Comparison of ENCODE assay signal across 8 mouse cellular contexts in the genomic region with DNA sequence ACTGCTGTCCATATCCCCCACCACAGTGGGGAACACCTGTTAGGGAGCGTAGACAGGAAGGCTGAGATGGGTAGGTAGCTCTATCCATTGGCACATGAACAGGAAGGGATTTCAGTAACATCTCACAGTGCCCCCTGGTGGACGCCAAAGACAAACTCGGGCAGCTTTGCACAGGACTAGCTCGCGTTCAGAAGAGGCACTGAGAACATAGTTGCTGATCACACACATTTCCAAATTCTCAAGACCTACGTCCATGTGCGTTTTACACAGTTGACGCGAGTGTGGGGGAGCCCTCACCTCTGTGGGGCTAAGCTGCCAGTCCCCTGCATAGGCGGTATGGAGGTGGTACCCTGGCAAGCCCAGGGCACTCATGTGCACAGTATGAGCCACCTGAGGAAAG. TPM values are rescaled to one million over a fixed set of nuclear protein-coding genes. Genes with fewer than 3 reads are reported as not detected.
DNase-seq lines count a peak whose midpoint lies in the region; ATAC-seq and TF ChIP-seq lines count a peak whose summit lies in the region.

No protein-coding gene starts in this region.

- H3K27ac ChIP-seq in gastrocnemius, adult 2 months = peak overlapping the region; percentile 95; the same call in 1 of the 2 replicates

- intact Hi-C loops in gastrocnemius, adult 2 months (cut with DNase I) = loop anchor here (1.0 kb wide), 1 partner anchor 57 kb away; no protein-coding TSS in a partner anchor

- peak; percentile 14 for ATAC-seq in activated CD4-positive, CD25-positive, alpha-beta regulatory T cell, adult 4 months
- ATAC-seq in common myeloid progenitor, adult 5-6 weeks (replicated peaks; ENCODE audit: low read depth, poor library complexity, severe bottlenecking) = peak; percentile 13; the same call in 1 of the 2 replicates
- peak; percentile 34; the same call in 1 of the 2 replicates for ATAC-seq in megakaryocyte, adult 5-6 weeks (ENCODE audit: poor library complexity, severe bottlenecking)

- peak overlapping the region; percentile 88 for H3K4me3 ChIP-seq in gastrocnemius, adult 2 months

- TF ChIP-seq CTCF in gastrocnemius, adult 2 months (IDR thresholded peaks at IDR 0.05) = peak; percentile 87

- DNase-seq in gastrocnemius, adult 2 months = peak; percentile 87
- DNase-seq in hindlimb bud, embryonic 11.5 days (ENCODE audit: extremely low spot score, low read depth, low spot score) = peak; percentile 71
- peak; percentile 64 to 75 for DNase-seq in left cerebral cortex, adult 8-10 months (ENCODE audit: low spot score in 2 of 2)
- peak; percentile 93 to 94 for DNase-seq in right cerebral cortex, adult 2 months (ENCODE audit: low spot score in 2 of 2)
- DNase-seq in urinary bladder, postnatal 10 days (ENCODE audit: low spot score) = peak; percentile 45

RNA-seq across cellular contexts. Expression of a gene that starts 1.4 kb away (rescaled TPM):
- polyA plus RNA-seq in activated CD4-positive, CD25-positive, alpha-beta regulatory T cell, adult 4 months (2017; shearing (Covaris generic)) = 10 to 100 TPM; 25.1 to 27.8 TPM
- 19.0 and 21.5 TPM in 2 replicates for total RNA-seq in common myeloid progenitor, adult 5-6 weeks (2017)
- total RNA-seq in gastrocnemius, adult 2 months (2021) = 10 to 100 TPM; 43.2 to 56.3 TPM
- 10 to 100 TPM; 70.2 to 87.9 (median 76.7) TPM for total RNA-seq in left cerebral cortex, adult 8-10 months (2022)
- 7.3 and 8.2 TPM in 2 replicates for total RNA-seq in megakaryocyte, adult 5-6 weeks (2015)
- total RNA-seq in megakaryocyte, adult 5-6 weeks (2017) = 8.5 and 14.4 TPM in 2 replicates

RNA-seq across cellular contexts. Expression of a gene that starts 4.0 kb away (rescaled TPM):
- polyA plus RNA-seq in activated CD4-positive, CD25-positive, alpha-beta regulatory T cell, adult 4 months (2017; shearing (Covaris generic)) = not detected
- total RNA-seq in common myeloid progenitor, adult 5-6 weeks (2017) = 3.7 TPM in 1 of 2 replicates, not detected in the other
- total RNA-seq in gastrocnemius, adult 2 months (2021) = under 1 TPM in 1 of 2 experiments, not detected in 1; 0.59 TPM
- 1 to 10 TPM; 1.7 to 2.8 (median 2.6) TPM for total RNA-seq in left cerebral cortex, adult 8-10 months (2022)
- total RNA-seq in megakaryocyte, adult 5-6 weeks (2015) = 0.87 TPM in 1 of 2 replicates, not detected in the other
- not detected in 2 replicates for total RNA-seq in megakaryocyte, adult 5-6 weeks (2017)

RNA-seq across cellular contexts. Expression of a gene that starts 7.1 kb away (rescaled TPM):
- under 1 TPM; 0.40 to 0.66 TPM for polyA plus RNA-seq in activated CD4-positive, CD25-positive, alpha-beta regulatory T cell, adult 4 months (2017; shearing (Covaris generic))
- 0.32 TPM in 1 of 2 replicates, not detected in the other for total RNA-seq in common myeloid progenitor, adult 5-6 weeks (2017)
- total RNA-seq in gastrocnemius, adult 2 months (2021) = not detected
- total RNA-seq in left cerebral cortex, adult 8-10 months (2022) = under 1 TPM; 0.14 to 0.55 (median 0.31) TPM
- total RNA-seq in megakaryocyte, adult 5-6 weeks (2015) = not detected in 2 replicates
- 0.04 TPM in 2 replicates for total RNA-seq in megakaryocyte, adult 5-6 weeks (2017)

RNA-seq across cellular contexts. Expression of a gene that starts 13.3 kb away (rescaled TPM):
- 1 to 10 TPM; 1.7 to 4.0 TPM for polyA plus RNA-seq in activated CD4-positive, CD25-positive, alpha-beta regulatory T cell, adult 4 months (2017; shearing (Covaris generic))
- 58.4 and 94.7 TPM in 2 replicates for total RNA-seq in common myeloid progenitor, adult 5-6 weeks (2017)
- 1 to 10 TPM; 2.5 to 6.1 TPM for total RNA-seq in gastrocnemius, adult 2 months (2021)
- total RNA-seq in left cerebral cortex, adult 8-10 months (2022) = 10 to 100 TPM in 3 of 4 experiments, 1 to 10 TPM in 1; 9.1 to 63.9 (median 28.2) TPM
- total RNA-seq in megakaryocyte, adult 5-6 weeks (2015) = 2,036 and 2,044 TPM in 2 replicates
- total RNA-seq in megakaryocyte, adult 5-6 weeks (2017) = 995 and 1,060 TPM in 2 replicates

RNA-seq across cellular contexts. Expression of a gene that starts 24.8 kb away (rescaled TPM):
- not detected for polyA plus RNA-seq in activated CD4-positive, CD25-positive, alpha-beta regulatory T cell, adult 4 months (2017; shearing (Covaris generic))
- total RNA-seq in common myeloid progenitor, adult 5-6 weeks (2017) = 11.2 and 11.8 TPM in 2 replicates
- 10 to 100 TPM; 58.3 to 75.0 TPM for total RNA-seq in gastrocnemius, adult 2 months (2021)
- 100 to 1,000 TPM; 165 to 185 (median 176) TPM for total RNA-seq in left cerebral cortex, adult 8-10 months (2022)
- 1.2 and 1.4 TPM in 2 replicates for total RNA-seq in megakaryocyte, adult 5-6 weeks (2015)
- total RNA-seq in megakaryocyte, adult 5-6 weeks (2017) = 0.44 and 0.73 TPM in 2 replicates

Comparison
In these comparisons a context has a peak if more than half of its experiments do, and no peak if none do; other contexts are left out.
1. Peak in every context shown above with its lines: DNase-seq, ATAC-seq, H3K4me3 ChIP-seq and H3K27ac ChIP-seq.